Mouse (Mus musculus): ENCODE measurements around the gene AC161166.1. TPM values are rescaled to one million over a fixed set of nuclear protein-coding genes. Genes with fewer than 3 reads are reported as not detected.
"Not testable (repeated sequence)": the region's sequence is repeated elsewhere in the genome, so short reads cannot be mapped to it uniquely, and the experiment has no call there.

Gene AC161166.1
- polyA plus RNA-seq, 1 experiment from 2014 or later, result 2.1 TPM

GRCm38 (mm10) chr7:24523723-24524122 is 11.5 kb upstream of the AC161166.1 start:
- 83% methylated on average over 6 of the region's 6 CpGs for WGBS
- no peak overlapping the region for H3K9ac ChIP-seq (replicated peaks)
- ATAC-seq (ENCODE audit: low FRiP score, low read depth), result no peak
- no peaks in the 10 kb centered on the region for H3K9me3 ChIP-seq
- H3K4me1 ChIP-seq, result no peaks in the 10 kb centered on the region
- no peak overlapping the region for H3K27ac ChIP-seq (replicated peaks)
- peaks cover 7% of the 10 kb centered on the region for H3K36me3 ChIP-seq
- H3K4me2 ChIP-seq (replicated peaks), result no peak overlapping the region
- H3K27me3 ChIP-seq, result no peaks in the 10 kb centered on the region
- H3K4me3 ChIP-seq, result no peak overlapping the region

GRCm38 (mm10) chr7:24522805-24523204 is 10.6 kb upstream of the AC161166.1 start:
- H3K4me2 ChIP-seq (replicated peaks), result no peak overlapping the region
- H3K27ac ChIP-seq (replicated peaks), result no peak overlapping the region
- no peak overlapping the region for H3K4me3 ChIP-seq
- H3K36me3 ChIP-seq, result peaks cover 15% of the 10 kb centered on the region
- WGBS, result 63% methylated on average over 5 of the region's 5 CpGs
- H3K9ac ChIP-seq (replicated peaks), result no peak overlapping the region
- no peaks in the 10 kb centered on the region for H3K9me3 ChIP-seq
- H3K27me3 ChIP-seq, result no peaks in the 10 kb centered on the region
- H3K4me1 ChIP-seq, result no peaks in the 10 kb centered on the region
- ATAC-seq (ENCODE audit: low FRiP score, low read depth), result no peak

GRCm38 (mm10) chr7:24520054-24520453 is 7.8 kb upstream of the AC161166.1 start:
- peaks cover 40% of the 10 kb centered on the region for H3K36me3 ChIP-seq
- ATAC-seq (ENCODE audit: low FRiP score, low read depth); H3K4me3 ChIP-seq; H3K27ac ChIP-seq (replicated peaks); H3K9ac ChIP-seq (replicated peaks); H3K4me1 ChIP-seq; H3K9me3 ChIP-seq; H3K4me2 ChIP-seq (replicated peaks); H3K27me3 ChIP-seq: not testable (repeated sequence)
- WGBS, result 90% methylated on average over 10 of the region's 10 CpGs

DNA sequence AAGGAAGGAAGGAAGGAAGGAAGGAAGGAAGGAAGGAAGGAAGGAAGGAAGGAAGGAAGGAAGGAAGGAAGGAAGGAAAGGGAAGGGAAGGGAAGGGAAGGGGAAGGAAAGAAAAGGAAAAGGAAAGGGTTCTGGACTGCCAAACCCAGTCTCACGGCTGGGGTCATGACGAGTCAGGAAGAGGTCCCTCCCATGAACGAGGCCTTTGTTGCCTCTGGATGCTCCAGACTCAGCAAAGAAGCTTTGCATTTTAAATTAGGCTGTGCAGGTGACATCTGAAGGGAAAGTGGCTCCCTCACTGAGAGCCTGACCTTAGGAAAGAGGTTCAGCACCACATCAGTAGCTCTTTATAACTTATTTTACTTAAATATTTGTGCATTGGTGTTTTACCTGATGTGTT is 6.9 kb upstream of the AC161166.1 start:
- H3K9ac ChIP-seq (replicated peaks), result no peak overlapping the region
- ATAC-seq (ENCODE audit: low FRiP score, low read depth), result no peak
- no peaks in the 10 kb centered on the region for H3K27me3 ChIP-seq
- 4% methylated on average over 3 of the region's 3 CpGs for WGBS
- H3K9me3 ChIP-seq, result no peaks in the 10 kb centered on the region
- no peak overlapping the region for H3K27ac ChIP-seq (replicated peaks)
- H3K36me3 ChIP-seq, result peaks cover 49% of the 10 kb centered on the region
- 0 out of 2 replicates have a peak, but pooled peaks cover 2% of the 10 kb centered on the region for H3K4me1 ChIP-seq
- H3K4me2 ChIP-seq (replicated peaks), result no peak overlapping the region
- no peak overlapping the region for H3K4me3 ChIP-seq

- Histone ChIP-seq H3K9ac (replicated peaks) (no peak overlapping the region), H3K4me1 (0 out of 2 replicates have a peak, but pooled peaks cover 2% of the 10 kb centered on the region), H3K9me3 (no peaks in the 10 kb centered on the region), H3K27me3 (no peaks in the 10 kb centered on the region), H3K4me2 (replicated peaks) (no peak overlapping the region), H3K36me3 (peaks cover 59% of the 10 kb centered on the region), H3K4me3 (no peak overlapping the region), H3K27ac (replicated peaks) (0 out of 2 replicates have a peak overlapping the region, but pooled peaks have one; percentile 1)
- WGBS, result 66% methylated on average over 6 of the region's 6 CpGs
- no peak for ATAC-seq (ENCODE audit: low FRiP score, low read depth)
Observed at GRCm38 (mm10) chr7:24517654-24518053, 5.4 kb upstream of the AC161166.1 start.

DNA sequence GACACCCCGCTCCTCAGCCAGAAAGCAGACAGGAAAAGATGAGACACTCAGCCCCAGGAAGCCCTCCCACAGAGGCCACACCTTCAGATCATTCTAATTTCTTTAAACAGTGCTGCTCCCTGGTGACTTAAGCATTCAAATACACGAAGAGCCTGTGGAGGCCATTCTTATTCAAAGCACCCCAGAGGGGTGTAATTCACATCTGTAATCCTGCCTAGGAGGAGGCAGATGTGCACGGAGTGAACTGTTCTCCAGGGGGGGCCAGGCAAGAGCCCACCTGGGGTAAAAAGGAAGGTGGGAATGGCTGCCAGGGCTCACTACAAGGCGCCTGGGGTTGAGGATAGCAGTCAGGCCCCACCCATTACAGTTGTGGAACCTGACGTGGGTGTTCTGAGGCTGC is 4.8 kb upstream of the AC161166.1 start:
- Histone ChIP-seq H3K27ac (replicated peaks) (0 out of 2 replicates have a peak overlapping the region, but pooled peaks have one; percentile 10), H3K36me3 (peaks cover 65% of the 10 kb centered on the region), H3K4me1 (0 out of 2 replicates have a peak, but pooled peaks cover 2% of the 10 kb centered on the region), H3K9ac (replicated peaks) (no peak overlapping the region), H3K4me3 (no peak overlapping the region), H3K9me3 (no peaks in the 10 kb centered on the region), H3K4me2 (replicated peaks) (no peak overlapping the region), H3K27me3 (no peaks in the 10 kb centered on the region)
- ATAC-seq (ENCODE audit: low FRiP score, low read depth), result no peak
- 28% methylated on average over 5 of the region's 5 CpGs for WGBS

DNA sequence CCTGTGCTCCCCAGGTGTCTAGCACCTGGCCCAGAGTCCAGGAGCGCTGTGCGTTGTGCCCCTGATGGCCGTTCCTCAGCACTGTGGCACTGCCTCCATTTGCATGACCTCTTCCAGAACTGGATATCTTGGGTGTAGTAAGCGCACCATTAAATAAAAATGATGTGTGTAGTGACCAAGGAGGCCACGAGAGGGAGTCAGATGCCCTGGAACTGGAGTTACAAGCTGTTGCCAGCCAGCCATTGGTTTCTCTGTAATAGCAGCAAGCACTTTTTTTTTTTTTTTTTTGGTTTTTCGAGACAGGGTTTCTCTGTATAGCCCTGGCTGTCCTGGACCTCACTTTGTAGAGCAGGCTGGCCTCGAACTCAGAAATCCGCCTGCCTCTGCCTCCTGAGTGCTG is 4.1 kb upstream of the AC161166.1 start:
- H3K27ac ChIP-seq (replicated peaks); H3K4me2 ChIP-seq (replicated peaks); H3K4me3 ChIP-seq; H3K9me3 ChIP-seq; H3K27me3 ChIP-seq; H3K4me1 ChIP-seq; H3K9ac ChIP-seq (replicated peaks); ATAC-seq (ENCODE audit: low FRiP score, low read depth): not testable (repeated sequence)
- peaks cover 72% of the 10 kb centered on the region for H3K36me3 ChIP-seq
- WGBS, result 65% methylated on average over 8 of the region's 8 CpGs

- 0 out of 2 replicates have a peak, but pooled peaks cover 3% of the 10 kb centered on the region for H3K27me3 ChIP-seq
- H3K27ac ChIP-seq (replicated peaks), result peak overlapping the region; percentile 100
- WGBS, result 2% methylated on average over 20 of the region's 20 CpGs
- H3K9ac ChIP-seq (replicated peaks), result peak overlapping the region; percentile 84
- no peaks in the 10 kb centered on the region for H3K9me3 ChIP-seq
- peaks cover 33% of the 10 kb centered on the region for H3K36me3 ChIP-seq
- H3K4me2 ChIP-seq (replicated peaks), result peak overlapping the region; percentile 84
- ATAC-seq (ENCODE audit: low FRiP score, low read depth), result peak; percentile 8
- H3K4me1 ChIP-seq, result peaks cover 44% of the 10 kb centered on the region
- H3K4me3 ChIP-seq, result peak overlapping the region; percentile 61
Observed at GRCm38 (mm10) chr7:24507726-24508114, 4.5 kb downstream of the AC161166.1 start.

DNA sequence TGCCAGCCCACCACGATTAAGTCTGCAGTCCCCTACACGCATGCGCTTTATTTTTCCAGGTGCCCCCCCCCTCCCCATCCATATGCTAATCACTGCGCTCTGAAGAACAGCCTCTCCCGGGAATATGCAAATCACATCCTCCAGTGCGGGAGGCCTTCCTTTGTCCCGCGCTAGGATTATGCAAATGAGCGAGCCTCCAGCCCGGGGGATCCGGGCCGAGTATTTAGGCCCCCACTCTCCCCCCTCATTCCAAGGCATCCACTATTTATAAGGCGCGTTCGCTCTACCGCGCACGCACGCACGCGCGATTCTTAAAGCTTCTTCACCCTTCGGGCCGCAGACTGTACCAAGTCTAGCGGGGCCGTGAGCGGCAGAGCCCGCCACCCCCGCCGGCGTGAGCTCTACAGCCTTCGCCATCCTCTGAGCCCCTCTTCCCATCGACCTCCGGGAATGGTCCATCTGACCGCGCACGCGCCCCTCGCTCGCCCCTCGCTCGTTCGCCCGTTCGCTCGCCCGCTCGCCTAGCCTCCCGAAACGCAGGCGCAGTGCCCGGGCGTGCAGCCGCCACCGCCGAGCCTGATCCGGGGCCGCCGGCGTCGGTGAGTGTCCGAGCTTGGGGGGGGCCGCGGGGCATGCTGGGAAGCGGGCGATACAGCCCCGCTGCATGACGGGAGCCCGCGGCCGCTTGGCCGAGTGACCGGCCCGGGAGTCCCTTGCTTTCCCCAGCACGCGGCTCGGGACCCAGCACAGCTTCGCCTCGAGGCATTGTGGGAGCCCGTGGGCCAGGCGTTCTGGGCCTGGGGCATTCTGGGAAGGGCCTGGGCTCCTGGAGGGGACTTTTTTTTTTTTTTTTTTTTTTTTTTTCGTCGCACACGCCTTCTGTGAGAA is 5.2 kb downstream of the AC161166.1 start, which contains the start of gene Zfp428:
Gene Zfp428 (plus strand): TSS at position 169 of the 888 bp plus-strand sequence.
- under 1% methylated on average over 83 of the region's 84 CpGs for WGBS

GRCm38 (mm10) chr7:24506476-24506837 is 5.8 kb downstream of the AC161166.1 start:
- Histone ChIP-seq H3K4me1 (peaks cover 44% of the 10 kb centered on the region), H3K9me3 (no peaks in the 10 kb centered on the region), H3K27me3 (0 out of 2 replicates have a peak, but pooled peaks cover 9% of the 10 kb centered on the region), H3K9ac (replicated peaks) (peak overlapping the region; percentile 84), H3K4me3 (peak overlapping the region; percentile 61), H3K27ac (replicated peaks) (peak overlapping the region; percentile 100), H3K36me3 (peaks cover 33% of the 10 kb centered on the region), H3K4me2 (replicated peaks) (peak overlapping the region; percentile 84)
- under 1% methylated on average over 12 of the region's 12 CpGs for WGBS
- ATAC-seq (ENCODE audit: low FRiP score, low read depth), result peak; percentile 2; the same call in 1 of the 2 replicates

More for the DNA sequence above, 5.2 kb downstream of the AC161166.1 start, which contains the start of gene Zfp428:
- Histone ChIP-seq H3K9ac (replicated peaks) (peak within 1 kb of the TSS; percentile 84), H3K27ac (replicated peaks) (peak within 1 kb of the TSS; percentile 100), H3K9me3 (no peaks in the 10 kb centered on the region), H3K36me3 (peaks cover 33% of the 10 kb centered on the region), H3K4me1 (peaks cover 44% of the 10 kb centered on the region), H3K27me3 (0 out of 2 replicates have a peak, but pooled peaks cover 8% of the 10 kb centered on the region), H3K4me3 (peak within 1 kb of the TSS; percentile 61), H3K4me2 (replicated peaks) (peak within 1 kb of the TSS; percentile 84)
- peak; percentile 90 for ATAC-seq (ENCODE audit: low FRiP score, low read depth)

DNA sequence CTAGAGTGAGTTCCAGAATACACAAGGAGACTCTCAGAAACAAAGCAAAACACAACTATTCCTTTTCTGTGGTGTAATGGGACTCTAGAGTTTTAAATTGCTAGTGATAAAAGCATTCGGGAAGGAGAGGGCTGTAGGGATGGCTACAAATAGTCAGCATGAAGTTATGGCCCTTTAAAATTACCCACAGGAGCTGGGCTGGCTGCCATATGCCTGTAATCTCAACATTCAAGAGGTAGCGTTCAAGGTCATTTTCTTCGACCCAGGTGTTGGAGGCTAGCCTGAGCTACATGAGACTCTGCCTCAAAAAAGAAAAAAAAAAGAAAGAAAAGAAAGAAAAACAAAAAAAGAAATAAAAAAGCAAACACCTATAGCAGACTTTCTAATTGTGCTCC is 6.2 kb downstream of the AC161166.1 start:
- WGBS, result 11% methylated on average over 3 of the region's 3 CpGs
- Histone ChIP-seq H3K36me3 (peaks cover 33% of the 10 kb centered on the region), H3K9me3 (no peaks in the 10 kb centered on the region), H3K4me2 (replicated peaks) (peak overlapping the region; percentile 84), H3K4me3 (peak overlapping the region; percentile 61), H3K27ac (replicated peaks) (peak overlapping the region; percentile 100), H3K4me1 (peaks cover 44% of the 10 kb centered on the region), H3K27me3 (0 out of 2 replicates have a peak, but pooled peaks cover 9% of the 10 kb centered on the region), H3K9ac (replicated peaks) (peak overlapping the region; percentile 84)
- ATAC-seq (ENCODE audit: low FRiP score, low read depth), result no peak

- peaks cover 44% of the 10 kb centered on the region for H3K4me1 ChIP-seq
- H3K4me3 ChIP-seq, result peak overlapping the region; percentile 61
- peak overlapping the region; percentile 100 for H3K27ac ChIP-seq (replicated peaks)
- peaks cover 1% of the 10 kb centered on the region; the same call in 1 of the 2 replicates for H3K9me3 ChIP-seq
- H3K4me2 ChIP-seq (replicated peaks), result peak overlapping the region; percentile 84
- no peak for ATAC-seq (ENCODE audit: low FRiP score, low read depth)
- H3K36me3 ChIP-seq, result peaks cover 33% of the 10 kb centered on the region
- peaks cover 13% of the 10 kb centered on the region; the same call in 1 of the 2 replicates for H3K27me3 ChIP-seq
- 12% methylated on average over 15 of the region's 15 CpGs for WGBS
- H3K9ac ChIP-seq (replicated peaks), result peak overlapping the region; percentile 84
Observed at GRCm38 (mm10) chr7:24505447-24506064, 6.7 kb downstream of the AC161166.1 start.

Measured in midbrain, embryonic 12.5 days (tissue).